Mouse (Mus musculus) MEL (cell line): ENCODE measurements around the gene Tfap2d.

Source experiments
- CTCF ChIP-seq, 3 experiments: IDR thresholded peaks in 2 of 3; conservative IDR thresholded peaks in 1 of 3; 2 replicates each; pipeline ENCODE4 v1.5.1; 2011 to 2012; ENCODE audit warnings: low read length in 3 of 3, low read depth in 2 of 3, mild to moderate bottlenecking in 2 of 3, improper control_type of control experiment in 1 of 3, inconsistent platforms in 1 of 3, mixed read lengths in 1 of 3, moderate library complexity in 1 of 3; ENCODE audit not compliant: control insufficient read depth in 1 of 3, insufficient read depth in 1 of 3, poor library complexity in 1 of 3, severe bottlenecking in 1 of 3
- EP300 ChIP-seq, 2 experiments: IDR thresholded peaks; 2 replicates each; pipeline ENCODE4 v1.6.1; 2011; ENCODE audit warnings: improper control_type of control experiment in 2 of 2, low read length in 2 of 2, low read depth in 1 of 2, mild to moderate bottlenecking in 1 of 2
- MEF2A ChIP-seq: IDR thresholded peaks from 2 replicates; pipeline ENCODE4 v1.6.1; 2014; ENCODE audit warnings: low read depth, mild to moderate bottlenecking, inconsistent platforms, low read length, improper control_type of control experiment; ENCODE audit not compliant: poor library complexity, insufficient replicate concordance, severe bottlenecking; ENCODE audit errors: extremely low read depth
- MYB ChIP-seq: IDR thresholded peaks from 2 replicates; pipeline ENCODE4 v1.6.1; 2011; ENCODE audit warnings: mild to moderate bottlenecking, low read depth, low read length, improper control_type of control experiment
- POLR2A ChIP-seq, 2 experiments: IDR thresholded peaks; 2 replicates each; pipeline ENCODE4 v1.6.1; 2011 to 2012; ENCODE audit warnings: low read length in 2 of 2, mild to moderate bottlenecking in 2 of 2, control low read depth in 1 of 2, improper control_type of control experiment in 1 of 2, low read depth in 1 of 2, moderate library complexity in 1 of 2; ENCODE audit not compliant: control insufficient read depth in 1 of 2, insufficient read depth in 1 of 2, poor library complexity in 1 of 2
- POLR2AphosphoS2 ChIP-seq: IDR thresholded peaks from 2 replicates; pipeline ENCODE4 v1.6.1; 2011; ENCODE audit warnings: low read length, improper control_type of control experiment
- POLR2AphosphoS5 ChIP-seq: IDR thresholded peaks from 2 replicates; pipeline ENCODE4 v1.6.1; 2012; ENCODE audit warnings: low read depth, borderline replicate concordance, mild to moderate bottlenecking, inconsistent platforms, low read length, moderate library complexity, mixed read lengths
- RAD21 ChIP-seq: IDR thresholded peaks from 2 replicates; pipeline ENCODE4 v1.6.1; 2011; ENCODE audit warnings: mild to moderate bottlenecking, low read depth, low read length, improper control_type of control experiment

DNA sequence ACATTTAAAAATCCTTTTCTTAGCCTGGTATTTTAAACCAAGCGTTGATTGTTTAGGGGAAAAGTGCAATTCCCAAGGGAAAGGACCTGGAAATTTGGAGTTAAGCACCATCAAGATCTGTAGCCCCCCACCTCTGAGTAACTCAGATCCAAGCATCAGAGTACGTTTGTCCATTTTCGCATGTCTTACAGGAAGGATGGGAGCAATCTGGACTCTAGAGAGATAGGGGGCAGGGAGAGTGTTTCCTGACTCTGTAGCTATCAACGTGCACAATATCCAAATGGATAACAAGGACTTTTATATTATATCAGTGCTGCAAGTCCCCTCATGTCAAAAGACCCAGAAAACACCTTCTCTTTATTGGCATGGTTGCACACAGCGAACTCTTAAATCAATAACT is 7.4 kb downstream of the Tfap2d start:
- TF ChIP-seq RAD21 = no peak
- TF ChIP-seq CTCF (IDR thresholded peaks at IDR 0.05 in 2 of 3, conservative IDR thresholded peaks at IDR 0.05 in 1 of 3; ENCODE audit: control insufficient read depth in 1 of 3, insufficient read depth in 1 of 3, low read depth in 2 of 3, low read length in 3 of 3, poor library complexity in 1 of 3, severe bottlenecking in 1 of 3) = no peak
- TF ChIP-seq POLR2A (IDR thresholded peaks at IDR 0.05; ENCODE audit: control insufficient read depth in 1 of 2, insufficient read depth in 1 of 2, low read depth in 1 of 2, low read length in 2 of 2, poor library complexity in 1 of 2) = no peak
- no peak for TF ChIP-seq MYB
- no peak for TF ChIP-seq POLR2AphosphoS2
- no peak for TF ChIP-seq EP300 (IDR thresholded peaks at IDR 0.05; ENCODE audit: low read depth in 1 of 2, low read length in 2 of 2)
- TF ChIP-seq POLR2AphosphoS5 = no peak
- TF ChIP-seq MEF2A = no peak
